Comparison of ENCODE assay signal across 11 mouse cellular contexts in the genomic region with DNA sequence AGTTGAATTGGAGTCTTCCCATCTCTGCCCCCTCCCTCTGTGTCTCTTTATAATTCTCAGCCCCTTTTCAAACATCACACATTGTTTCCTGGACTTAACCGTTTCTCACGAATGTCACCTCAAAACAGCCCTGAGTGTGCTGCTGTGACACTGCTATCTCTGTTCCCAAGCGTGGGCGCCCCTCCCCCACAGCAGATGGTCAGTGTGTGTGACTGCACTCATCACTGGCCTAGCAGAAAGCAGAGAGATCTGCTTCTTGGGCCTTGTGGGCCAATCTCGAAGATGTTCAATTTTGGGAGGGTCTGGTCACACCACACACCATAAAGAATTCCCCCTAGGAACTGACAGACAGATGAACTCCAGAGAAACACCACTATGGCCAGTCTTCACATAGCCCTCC.
A peak's percentile ranks its signal among the peaks of the same experiment; 100 is the strongest.
DNase-seq lines count a peak whose midpoint lies in the region; ATAC-seq and TF ChIP-seq lines count a peak whose summit lies in the region.
"Had no signal": no experiment of that assay in that cellular context is flagged by ENCODE, and none has a peak within 500 bp of the region (broad histone marks: within the 10 kb centered on the region; RNA-seq: fewer than 3 reads in every experiment).

No protein-coding gene starts in this region.

- no peak overlapping the region for H3K4me2 ChIP-seq in stomach, postnatal 0 days (replicated peaks; ENCODE audit: low read depth)
- H3K4me2 ChIP-seq in intestine, embryonic 16.5 days (ENCODE audit: low read depth, low read length), result no peak overlapping the region

- no peak overlapping the region for H3K4me3 ChIP-seq in heart, embryonic 10.5 days
- H3K4me3 ChIP-seq in limb, embryonic 10.5 days, result no peak overlapping the region
- H3K4me3 ChIP-seq in stomach, postnatal 0 days (ENCODE audit: low read depth, low read length), result no peak overlapping the region
- no peak overlapping the region for H3K4me3 ChIP-seq in intestine, embryonic 16.5 days (ENCODE audit: low read length)
- H3K4me3 ChIP-seq: erythroblast, embryonic 14.5 days; left cerebral cortex, adult 2 months had no signal

- TF ChIP-seq CTCF in stomach, postnatal 0 days (IDR thresholded peaks at IDR 0.05; ENCODE audit: low read depth), result no peak

- 27% methylated on average over 5 of the region's 5 CpGs for WGBS in heart, embryonic 10.5 days
- WGBS in limb, embryonic 10.5 days, result 42% methylated on average over 5 of the region's 5 CpGs
- 47% methylated on average over 5 of the region's 5 CpGs for WGBS in stomach, postnatal 0 days
- WGBS in intestine, embryonic 16.5 days, result 35% methylated on average over 5 of the region's 5 CpGs

- no peaks in the 10 kb centered on the region for H3K9me3 ChIP-seq in heart, embryonic 10.5 days
- no peaks in the 10 kb centered on the region for H3K9me3 ChIP-seq in limb, embryonic 10.5 days (replicated peaks)
- H3K9me3 ChIP-seq in stomach, postnatal 0 days (ENCODE audit: control insufficient read depth, low read length), result no peaks in the 10 kb centered on the region
- no peaks in the 10 kb centered on the region for H3K9me3 ChIP-seq in intestine, embryonic 16.5 days (ENCODE audit: control insufficient read depth, low read length)

- H3K9ac ChIP-seq in stomach, postnatal 0 days (ENCODE audit: low read length), result no peak overlapping the region
- no peak overlapping the region for H3K9ac ChIP-seq in intestine, embryonic 16.5 days (ENCODE audit: low read depth, low read length)

- no peak for TF ChIP-seq EP300 in stomach, postnatal 0 days (optimal IDR thresholded peaks at IDR 0.05)

- H3K27me3 ChIP-seq in heart, embryonic 10.5 days (ENCODE audit: insufficient read depth, poor library complexity, severe bottlenecking), result no peaks in the 10 kb centered on the region
- H3K27me3 ChIP-seq in limb, embryonic 10.5 days (ENCODE audit: low read depth, poor library complexity, severe bottlenecking), result no peaks in the 10 kb centered on the region
- no peaks in the 10 kb centered on the region for H3K27me3 ChIP-seq in stomach, postnatal 0 days (ENCODE audit: control insufficient read depth, insufficient read depth, low read length)
- no peaks in the 10 kb centered on the region for H3K27me3 ChIP-seq in intestine, embryonic 16.5 days (replicated peaks; ENCODE audit: control insufficient read depth, insufficient read depth, low read length)

- H3K4me1 ChIP-seq in heart, embryonic 10.5 days, result 0 out of 2 replicates have a peak, but pooled peaks cover 3% of the 10 kb centered on the region
- peaks cover 12% of the 10 kb centered on the region for H3K4me1 ChIP-seq in limb, embryonic 10.5 days
- H3K4me1 ChIP-seq in stomach, postnatal 0 days (replicated peaks; ENCODE audit: control insufficient read depth, insufficient read depth), result no peaks in the 10 kb centered on the region
- 0 out of 2 replicates have a peak, but pooled peaks cover 2% of the 10 kb centered on the region for H3K4me1 ChIP-seq in intestine, embryonic 16.5 days (ENCODE audit: control insufficient read depth, insufficient read depth, low read length)

- no peaks in the 10 kb centered on the region for H3K36me3 ChIP-seq in heart, embryonic 10.5 days
- no peaks in the 10 kb centered on the region for H3K36me3 ChIP-seq in limb, embryonic 10.5 days
- H3K36me3 ChIP-seq in stomach, postnatal 0 days (ENCODE audit: control insufficient read depth, insufficient read depth, low read length), result no peaks in the 10 kb centered on the region
- H3K36me3 ChIP-seq in intestine, embryonic 16.5 days (ENCODE audit: control insufficient read depth, insufficient read depth, low read length), result no peaks in the 10 kb centered on the region

- DNase-seq in heart, postnatal 4 days, result peak; percentile 32
- DNase-seq in heart, embryonic 10.5 days (ENCODE audit: low spot score), result no peak
- DNase-seq in Muller cell, postnatal 12 days (ENCODE audit: inconsistent ontology term), result peak; percentile 6
- peak; percentile 48 for DNase-seq in embryo, embryonic 10.5 days (ENCODE audit: low spot score)
- DNase-seq in limb, embryonic 10.5 days (ENCODE audit: low spot score), result peak; percentile 25
- no peak for DNase-seq in stomach, postnatal 0 days (ENCODE audit: low spot score)
- DNase-seq in thymus, postnatal 25 days, result no peak
- DNase-seq: thymus, postnatal 36 days had no signal

- no peak for ATAC-seq in stomach, postnatal 0 days (ENCODE audit: low FRiP score, low TSS enrichment)
- ATAC-seq in intestine, embryonic 16.5 days, result no peak

- no peak overlapping the region for H3K27ac ChIP-seq in heart, embryonic 10.5 days
- H3K27ac ChIP-seq in limb, embryonic 10.5 days, result no peak overlapping the region
- H3K27ac ChIP-seq in stomach, postnatal 0 days (replicated peaks), result no peak overlapping the region
- no peak overlapping the region for H3K27ac ChIP-seq in intestine, embryonic 16.5 days (ENCODE audit: low read length)
- H3K27ac ChIP-seq: left cerebral cortex, adult 2 months had no signal

Comparison
In these comparisons a context has a peak if more than half of its experiments do, and no peak if none do; other contexts are left out.
1. DNase-seq: peak in heart, postnatal 4 days (single experiment), Muller cell, postnatal 12 days (single experiment), embryo, embryonic 10.5 days (single experiment) and limb, embryonic 10.5 days (single experiment); none in heart, embryonic 10.5 days (single experiment), stomach, postnatal 0 days (single experiment) and thymus, postnatal 25 days (single experiment).